Mouse (Mus musculus): ENCODE measurements around the gene Clasp2.

Gene Clasp2

DNA sequence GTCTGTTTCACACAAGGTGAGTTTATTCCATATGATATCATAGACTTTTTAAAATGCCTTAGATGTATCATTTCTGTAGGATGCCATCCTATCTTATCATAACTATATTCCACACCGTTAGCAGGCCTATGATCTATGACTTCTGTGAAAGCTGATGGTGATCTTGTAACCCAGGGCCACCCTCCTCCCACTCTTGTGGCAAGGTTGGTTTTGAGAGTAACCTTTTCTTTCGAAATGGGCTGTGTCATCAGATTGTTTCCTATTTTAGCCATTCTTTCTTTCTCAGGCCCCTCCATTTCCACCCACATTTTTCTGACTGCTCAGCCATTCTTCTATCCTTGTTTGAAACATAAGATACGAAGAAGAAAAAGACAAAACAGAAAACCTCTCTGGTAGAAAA lies 88.9 kb downstream of the Clasp2 start:
- no peak for DNase-seq

DNA sequence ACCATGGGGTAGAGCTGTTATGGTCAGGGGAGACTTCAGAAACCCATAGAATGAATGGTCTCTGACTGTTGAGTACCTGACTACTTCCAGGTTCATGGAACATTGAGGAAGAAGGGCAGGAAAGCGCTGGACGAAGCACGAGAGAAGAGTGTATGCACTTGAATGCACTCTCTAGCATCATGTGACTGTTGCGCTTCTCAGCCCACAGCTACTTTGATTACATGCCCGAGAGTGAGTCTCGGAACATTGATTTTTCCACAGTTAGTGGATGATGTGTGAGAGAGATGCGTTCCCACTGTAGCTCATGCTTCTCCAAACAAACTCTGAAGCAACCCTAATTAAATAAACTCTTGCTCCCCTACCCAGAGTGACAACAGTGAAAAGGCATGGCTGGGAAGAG lies 92.2 kb downstream of the Clasp2 start:
- DNase-seq: no peak

DNA sequence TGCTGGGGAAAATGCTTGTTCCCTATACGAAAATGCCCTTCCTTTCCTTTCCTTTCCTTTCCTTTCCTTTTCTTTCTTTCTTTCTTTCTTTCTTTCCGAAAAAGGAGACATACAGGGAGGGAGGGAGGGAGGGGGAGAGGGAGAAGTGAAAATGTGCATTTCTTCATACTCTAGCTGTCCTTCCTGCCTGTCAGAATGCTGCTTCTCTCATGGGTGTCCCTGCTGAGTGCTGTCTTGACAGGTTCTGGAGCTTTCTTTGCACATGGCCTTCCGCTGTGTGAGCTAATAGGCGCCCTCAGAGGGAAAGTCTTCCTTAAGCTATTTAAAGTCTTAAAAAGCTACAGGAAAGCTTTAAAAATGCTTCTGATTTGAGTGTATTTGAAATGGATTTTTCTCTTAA lies 95.7 kb downstream of the Clasp2 start:
- DNase-seq: no peak

DNA sequence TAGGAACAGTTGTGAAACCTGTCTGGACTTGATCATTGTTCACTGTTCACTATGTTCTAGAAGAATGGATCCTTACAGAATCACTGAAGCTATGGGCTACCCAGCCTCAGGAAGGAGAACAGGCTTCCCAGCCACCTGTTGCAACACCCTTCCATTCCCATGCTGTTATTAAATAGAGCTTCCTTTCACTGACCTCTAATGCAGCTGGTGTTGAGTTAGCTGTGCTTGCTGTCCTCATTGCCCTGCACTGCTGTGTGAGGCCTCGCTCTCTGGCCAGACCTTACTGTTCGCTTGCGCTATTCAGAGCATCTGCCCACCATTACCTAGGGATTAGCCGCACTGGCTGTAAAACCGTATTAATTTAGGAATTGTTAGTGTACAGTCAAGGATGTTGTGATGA lies 96.2 kb downstream of the Clasp2 start:
- DNase-seq: no peak

DNA sequence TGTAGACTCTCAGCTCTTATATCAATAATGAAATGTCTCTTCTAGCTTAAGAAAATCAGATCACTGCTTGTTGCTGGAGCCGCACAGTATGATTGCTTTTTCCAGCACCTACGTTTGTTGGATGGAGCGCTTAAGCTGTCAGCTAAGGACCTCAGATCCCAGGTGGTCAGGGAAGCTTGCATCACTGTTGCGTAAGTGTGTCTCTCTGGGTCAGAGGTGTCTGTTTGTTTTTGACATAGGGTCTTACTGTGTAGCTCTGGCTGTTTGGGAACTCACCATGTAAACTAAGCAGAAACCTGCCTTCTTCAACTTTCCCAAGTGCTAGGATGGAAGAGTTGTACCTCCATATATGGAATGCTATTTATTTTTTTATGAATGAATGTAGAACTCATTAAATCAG lies 102.8 kb downstream of the Clasp2 start:
- DNase-seq: no peak

DNA sequence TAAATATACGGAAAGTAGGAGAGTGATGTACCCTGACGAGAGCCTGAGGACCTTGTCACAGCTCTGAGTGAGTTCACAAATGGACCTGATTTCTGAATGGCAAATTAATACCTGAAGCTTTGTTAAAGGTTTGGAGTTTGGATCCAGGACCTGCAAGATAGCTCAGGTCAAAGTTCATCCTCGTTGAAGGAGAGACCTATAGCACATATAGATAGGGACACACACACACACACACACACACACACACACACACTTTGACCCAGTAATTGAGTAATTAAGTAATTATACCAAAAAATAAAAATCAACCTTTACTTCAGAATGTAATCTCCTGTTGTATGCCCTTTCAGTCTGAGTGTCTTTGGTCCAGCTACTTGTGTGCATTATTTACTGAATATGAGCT lies 114.2 kb downstream of the Clasp2 start:
- DNase-seq: no peak

DNA sequence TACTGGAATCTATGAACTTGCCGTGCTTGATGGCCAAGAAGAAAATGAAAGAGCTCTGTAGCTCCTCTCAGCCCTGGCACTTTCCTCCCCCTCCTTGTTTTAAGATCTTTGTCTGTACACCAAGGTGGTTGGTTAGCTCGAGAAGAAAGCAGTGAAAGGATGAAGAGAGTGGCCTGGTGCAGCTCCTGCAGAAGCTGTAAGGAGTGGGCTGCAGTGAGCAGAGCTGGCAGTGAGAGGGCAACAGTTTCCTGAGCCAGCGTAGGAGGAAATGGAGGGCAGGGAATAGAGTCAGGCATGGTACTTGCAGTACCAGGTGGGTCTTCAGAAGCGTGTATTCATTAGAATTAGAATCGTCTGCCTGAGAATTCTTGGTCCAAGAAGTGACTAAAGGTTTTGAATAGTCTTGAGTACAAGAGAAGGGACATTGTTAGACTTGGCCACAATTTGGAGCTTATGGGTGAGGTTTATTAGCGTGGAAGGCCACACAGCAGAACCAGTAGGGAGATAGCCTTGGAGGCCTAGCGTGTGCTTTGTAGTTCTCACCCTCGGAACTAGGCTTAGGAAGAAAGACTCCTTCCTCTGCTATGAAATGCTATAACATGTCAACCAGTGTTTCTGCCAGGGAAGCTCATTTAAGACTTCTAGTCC lies 116.1 kb downstream of the Clasp2 start:
- DNase-seq: no peak

DNA sequence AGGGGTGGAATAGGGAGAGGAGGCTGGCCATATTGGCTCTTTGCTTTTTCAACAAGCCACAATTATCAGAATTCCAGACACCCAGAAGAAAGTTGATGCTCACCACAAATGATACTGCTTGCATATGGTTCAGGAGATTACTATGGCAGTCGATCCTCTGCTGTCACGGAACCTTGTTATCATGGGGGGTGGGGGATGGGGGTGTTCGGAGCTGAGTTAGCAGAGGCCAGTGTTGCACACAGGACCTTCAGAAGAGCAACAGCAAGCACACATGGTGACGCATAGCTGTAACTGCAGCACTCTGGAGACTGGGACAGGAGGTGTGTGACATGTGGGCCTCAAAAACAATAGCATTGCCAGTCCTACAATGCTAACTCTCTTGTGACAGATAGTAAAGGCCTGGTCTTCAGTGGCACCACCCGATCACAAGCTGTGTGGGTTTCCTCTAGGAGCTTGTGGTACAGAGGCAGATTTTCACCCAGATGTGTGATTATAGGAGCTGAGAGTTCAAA lies 116.7 kb downstream of the Clasp2 start:
- DNase-seq: no peak

DNA sequence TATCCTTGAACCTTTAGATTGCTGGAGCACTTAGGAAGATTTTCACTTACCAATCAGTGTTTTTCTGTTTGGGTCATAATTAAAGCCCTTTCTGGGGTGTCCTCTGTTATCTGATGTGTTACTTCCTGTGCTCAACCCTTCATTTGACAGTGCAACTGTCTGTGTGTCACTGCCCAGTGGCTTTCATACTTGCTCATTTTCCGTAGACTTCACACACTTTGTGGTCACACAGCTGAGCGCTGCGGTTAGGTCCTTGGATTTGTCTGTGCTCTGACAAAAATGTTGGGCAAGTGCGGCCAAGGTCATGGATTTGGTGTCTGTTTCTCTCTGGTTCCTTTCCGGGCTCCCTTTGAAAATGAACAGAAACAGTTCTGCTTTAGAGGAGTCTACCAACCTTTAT lies 118.1 kb downstream of the Clasp2 start:
- no peak for DNase-seq

DNA sequence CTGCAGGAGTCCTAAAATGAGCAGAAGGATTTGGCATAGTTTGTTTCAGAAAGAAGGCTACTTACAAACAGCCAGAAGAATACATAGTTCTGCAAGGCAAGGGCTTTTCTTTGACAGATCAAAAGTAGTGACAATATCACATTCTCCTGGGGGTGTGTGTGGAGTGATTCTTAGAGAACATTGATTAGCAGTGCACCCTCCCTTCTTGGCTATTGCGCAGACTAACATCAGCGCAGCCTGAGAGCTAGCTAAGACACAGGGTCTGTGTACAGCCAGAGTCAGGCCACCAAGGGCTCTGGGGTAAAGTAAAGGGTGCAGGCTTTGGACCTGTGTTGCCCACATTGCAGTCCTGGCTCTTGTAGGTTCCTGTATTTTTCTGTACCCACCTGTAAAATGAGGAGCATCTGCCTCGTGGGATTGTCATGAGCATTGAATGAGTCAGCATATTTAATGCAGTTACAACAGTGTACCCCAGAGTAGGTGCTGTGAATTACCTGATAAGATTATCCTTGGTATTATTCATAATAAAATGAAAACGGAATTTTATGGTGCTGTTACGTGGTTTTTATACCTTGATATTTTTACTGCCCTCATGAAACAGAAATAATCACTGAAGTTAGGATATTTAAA lies 122.2 kb downstream of the Clasp2 start:
- DNase-seq: no peak

DNA sequence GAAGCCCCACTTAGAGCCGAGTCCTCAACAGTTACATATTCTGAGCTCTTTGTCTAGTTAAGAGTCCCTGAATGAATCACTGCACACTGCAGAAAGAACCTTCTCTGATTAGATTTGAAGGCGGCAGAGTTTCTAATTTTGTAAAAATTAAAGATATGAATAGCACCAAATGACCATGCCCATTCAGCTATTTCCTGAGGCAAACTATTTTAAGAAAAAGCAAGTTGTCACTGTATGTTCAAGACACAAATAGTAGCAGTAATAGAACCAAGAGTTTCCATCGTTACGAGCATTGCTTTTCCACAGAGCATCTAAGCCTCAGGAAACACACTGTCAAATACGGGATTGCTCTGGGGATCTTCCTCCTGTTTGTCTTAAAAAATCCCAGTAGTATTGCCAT lies 126.7 kb downstream of the Clasp2 start:
- no peak for DNase-seq

DNA sequence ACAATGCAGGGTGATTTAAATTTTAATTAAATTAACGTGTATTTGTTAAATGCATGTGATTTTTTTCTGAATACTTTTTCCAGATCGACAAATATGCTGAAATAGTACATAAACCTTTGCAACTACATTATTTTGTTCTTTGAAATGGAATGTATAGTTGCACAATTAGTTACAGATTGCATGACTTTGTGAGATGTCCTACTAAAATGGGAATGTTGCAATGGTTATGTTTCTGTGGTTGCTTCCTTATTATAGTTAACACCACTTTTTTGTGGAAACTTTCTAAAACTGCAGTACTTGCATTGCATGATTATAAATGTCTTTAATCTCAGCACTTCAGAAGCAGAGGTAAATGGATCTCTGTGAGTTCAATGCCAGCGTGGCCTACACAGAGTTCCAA lies 153.6 kb downstream of the Clasp2 start:
- no peak for DNase-seq

DNA sequence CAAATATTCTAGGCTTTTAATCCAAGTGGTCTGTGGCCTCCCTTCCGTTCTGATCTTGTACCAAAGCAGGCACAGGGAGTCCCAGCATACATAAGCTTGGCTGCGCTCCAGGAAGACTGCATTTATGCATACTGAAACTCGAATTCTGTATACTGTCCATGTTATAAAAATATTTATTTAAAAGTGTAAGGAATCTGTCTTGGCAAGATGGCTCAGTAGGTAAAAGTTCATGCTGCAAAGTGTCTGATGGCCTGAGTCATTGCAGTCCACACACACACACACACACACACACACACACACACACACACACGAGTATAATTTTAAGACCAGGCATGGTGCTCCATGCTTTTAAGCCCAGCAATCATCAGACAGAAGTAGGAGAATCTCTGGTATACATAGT lies 161.9 kb downstream of the Clasp2 start:
- DNase-seq: no peak

DNA sequence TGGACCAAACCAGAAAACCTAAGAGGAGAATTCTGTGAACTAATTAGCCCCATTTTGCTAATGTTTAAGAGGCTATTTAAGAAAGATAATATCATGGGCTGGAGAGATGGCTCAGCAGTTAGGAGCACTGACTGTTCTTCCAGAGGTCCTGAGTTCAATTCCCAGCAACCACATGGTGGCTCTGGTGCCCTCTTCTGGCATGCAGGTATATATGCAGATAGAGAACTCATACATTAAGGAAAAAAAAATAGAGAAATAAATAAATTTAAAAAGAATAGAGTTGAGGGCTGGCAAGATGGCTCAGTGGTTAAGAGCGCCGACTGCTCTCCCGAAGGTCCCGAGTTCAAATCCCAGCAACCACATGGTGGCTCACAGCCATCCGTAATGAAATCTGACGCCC lies 163.0 kb downstream of the Clasp2 start:
- DNase-seq: peak; percentile 19

DNA sequence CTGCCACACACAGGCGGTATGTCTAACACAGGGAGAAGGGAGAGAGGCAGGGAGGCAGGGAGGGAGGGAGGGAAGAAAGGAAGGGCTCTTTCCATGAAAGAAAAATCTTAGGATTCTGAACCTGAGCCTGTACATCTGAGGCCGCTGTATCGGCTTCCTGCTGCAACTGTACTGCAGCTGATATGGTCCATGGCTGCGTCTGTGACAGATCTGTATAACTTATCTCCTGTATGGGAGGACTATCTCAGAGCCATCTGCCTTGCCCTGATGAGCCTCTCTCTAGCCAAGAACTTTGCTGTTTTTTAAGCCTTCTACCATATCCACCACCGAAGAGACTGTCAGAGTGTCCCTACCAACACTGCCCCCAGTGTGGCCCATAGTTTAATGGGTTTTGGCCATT lies 174.5 kb downstream of the Clasp2 start:
- no peak for DNase-seq

DNA sequence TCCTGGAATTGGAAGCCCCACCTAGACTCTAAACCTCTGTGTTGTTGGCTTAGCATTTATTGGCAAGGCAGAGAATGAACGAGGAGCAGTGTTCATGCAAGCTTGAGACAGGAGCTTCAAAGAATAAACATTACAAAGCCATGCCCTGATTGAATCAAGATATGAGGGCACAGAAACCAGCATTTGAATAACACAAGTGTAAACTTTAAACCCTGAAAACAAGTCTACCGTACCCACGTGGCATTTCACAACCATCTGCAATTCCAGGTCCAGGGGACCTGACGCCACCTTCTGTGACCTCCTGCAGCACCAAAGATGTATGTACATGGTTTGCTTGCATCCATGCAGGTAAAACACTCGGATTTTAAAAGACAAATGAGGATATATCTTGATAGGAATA lies 181.4 kb downstream of the Clasp2 start:
- no peak for DNase-seq

DNA sequence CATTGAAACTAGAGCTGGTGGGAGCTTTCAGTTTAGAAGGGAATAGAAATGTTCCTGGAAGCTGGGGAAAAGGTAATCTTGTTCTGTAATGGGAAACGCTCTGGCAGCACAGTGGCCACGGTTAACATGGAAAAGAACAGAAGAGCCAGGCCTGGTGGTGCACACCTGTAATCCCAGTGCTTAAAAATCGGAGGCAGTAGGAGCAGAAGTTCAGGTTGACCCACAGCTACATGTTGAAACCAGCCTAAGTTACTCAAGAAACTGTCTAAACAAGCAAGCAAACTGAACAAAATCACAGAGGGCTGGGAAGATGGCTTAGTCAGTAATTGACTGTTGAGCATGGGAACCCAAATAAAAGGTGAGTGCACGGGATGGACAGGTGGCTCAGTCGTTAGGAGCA lies 183.6 kb downstream of the Clasp2 start:
- no peak for DNase-seq

DNA sequence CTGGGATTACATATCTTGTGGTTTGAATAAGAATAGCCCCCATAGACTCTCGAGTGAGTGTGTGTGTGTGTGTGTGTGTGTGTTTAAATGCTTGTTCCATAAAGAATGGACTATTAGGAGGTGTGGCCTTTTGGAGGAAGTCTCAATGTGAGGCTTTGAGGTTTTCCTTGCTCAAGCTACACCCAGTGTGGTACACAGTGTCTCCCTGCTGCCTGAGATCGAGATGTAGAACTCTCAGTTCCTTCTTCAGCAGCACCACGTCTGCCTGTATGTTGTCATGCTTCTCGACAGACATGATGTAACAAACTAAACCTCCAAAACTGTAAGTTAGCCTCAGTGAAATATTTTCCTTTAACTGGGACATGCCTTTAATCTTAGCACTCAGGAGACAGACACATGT lies 187.3 kb downstream of the Clasp2 start:
- DNase-seq: no peak

DNA sequence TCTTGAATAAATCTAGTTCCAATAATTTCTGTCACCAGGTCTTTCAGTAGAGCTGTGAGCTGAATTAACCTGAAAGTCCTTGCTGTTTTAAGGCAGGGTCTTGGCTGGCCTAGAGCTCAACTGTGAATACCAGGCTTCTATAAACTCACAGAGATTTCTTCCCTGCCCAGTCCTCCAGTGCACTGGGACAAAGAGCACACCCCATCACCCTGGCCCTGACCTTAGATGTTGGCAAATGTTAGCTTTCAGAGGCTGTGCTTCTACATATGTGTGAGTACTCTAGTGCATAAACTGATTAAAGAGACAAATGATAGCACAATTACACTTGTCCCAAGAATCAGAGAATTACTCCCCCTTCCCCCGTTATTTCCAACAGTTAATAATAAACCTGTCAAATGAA lies 188.4 kb downstream of the Clasp2 start:
- no peak for DNase-seq

DNA sequence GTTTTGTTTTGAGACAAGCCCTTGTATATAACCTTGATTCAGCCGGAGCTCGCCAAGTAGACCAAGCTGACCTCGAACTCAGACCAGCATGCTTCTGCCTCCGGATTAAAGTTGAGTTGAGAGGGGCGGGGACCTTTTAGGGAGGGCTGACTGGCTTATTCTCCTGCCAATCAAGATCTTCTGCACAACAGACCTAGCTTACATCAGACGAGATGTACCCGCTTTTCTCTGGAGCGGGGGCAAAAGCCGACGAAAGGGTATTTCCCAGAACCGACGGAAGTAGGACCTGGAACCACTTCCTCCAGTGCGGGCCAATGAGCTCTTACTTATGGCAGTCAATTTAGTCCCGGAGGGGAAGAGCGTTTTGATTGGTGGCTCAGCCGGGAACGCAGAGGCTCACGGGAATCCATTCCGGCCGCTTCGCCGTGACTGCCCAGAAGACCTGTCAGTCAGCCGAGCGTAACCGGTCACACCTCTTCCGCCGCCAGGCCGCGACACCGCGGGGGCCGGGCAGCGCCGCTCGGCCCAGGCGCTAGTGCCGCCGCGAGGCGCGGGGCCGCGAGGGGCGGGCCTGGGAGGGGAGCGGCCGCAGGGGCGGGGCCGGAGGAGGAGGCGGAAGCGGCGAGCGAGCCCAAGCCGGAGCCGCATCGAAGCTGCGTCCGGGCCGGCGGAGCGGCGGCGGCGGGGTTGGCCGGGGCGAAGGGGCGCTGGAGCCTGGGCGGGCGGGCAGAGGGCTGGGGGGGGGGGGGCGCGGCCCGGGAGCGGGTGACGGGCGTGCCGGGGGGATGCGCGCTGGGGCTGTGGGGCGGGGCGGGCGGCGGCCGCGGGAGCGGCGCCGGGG lies 189.5 kb downstream of the Clasp2 start, which contains the start of gene Ubp1:
Gene Ubp1, plus strand, starts transcription at position 401 of the 841 bp plus-strand sequence.
- peak; percentile 88 for DNase-seq

DNA sequence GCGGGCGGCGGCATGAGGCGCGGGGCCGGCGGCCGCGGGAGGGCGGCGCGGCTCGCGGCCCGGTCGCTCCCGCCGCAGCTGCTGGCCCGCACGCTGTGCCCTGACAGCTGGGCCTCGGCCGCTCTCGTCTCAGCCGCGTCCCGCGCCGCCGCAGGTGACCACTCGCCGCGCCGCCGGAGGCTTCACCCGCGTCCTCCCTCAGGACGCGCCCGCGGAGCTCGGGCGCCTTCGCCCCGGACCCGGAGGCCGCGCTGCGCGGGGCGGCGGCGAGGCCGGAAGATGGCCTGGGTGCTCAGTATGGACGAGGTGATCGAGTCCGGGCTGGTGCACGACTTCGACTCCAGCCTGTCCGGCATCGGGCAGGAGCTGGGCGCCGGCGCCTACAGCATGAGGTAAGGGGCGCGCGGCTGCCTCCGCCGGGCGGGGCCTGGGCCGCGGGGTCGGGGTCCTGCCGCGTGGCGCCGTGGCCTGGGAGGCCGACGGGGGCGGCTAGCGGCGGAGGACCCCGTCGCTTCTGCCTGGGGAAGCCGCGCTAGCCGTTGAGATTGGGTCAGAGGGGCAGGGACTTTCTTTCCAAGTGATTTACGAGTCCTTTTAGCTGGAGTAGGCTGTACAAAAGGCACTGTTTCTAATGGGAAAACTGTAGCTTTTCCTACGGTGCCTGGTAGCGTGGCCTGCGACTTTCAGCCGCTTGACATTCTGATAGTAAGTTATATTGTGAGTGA lies 190.3 kb downstream of the Clasp2 start:
- DNase-seq: peak; percentile 62

DNA sequence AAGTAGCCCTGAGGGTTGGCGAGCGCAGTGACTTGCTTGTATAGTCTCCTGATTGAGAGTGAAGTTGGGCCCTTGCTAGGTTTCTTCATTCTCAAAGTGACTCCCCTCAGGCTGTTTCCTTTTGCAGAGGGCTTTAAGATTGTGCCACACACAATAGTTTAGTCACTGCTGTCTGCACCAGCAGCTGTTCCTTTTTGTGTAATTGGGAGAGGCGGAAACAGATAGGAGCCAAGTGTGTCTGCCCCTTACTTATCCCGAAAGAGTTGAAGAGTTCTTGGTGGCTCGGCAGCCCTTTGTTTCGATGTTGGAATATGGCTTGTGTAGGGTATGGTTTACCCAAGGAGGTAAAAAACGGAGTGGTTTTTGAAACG lies 190.8 kb downstream of the Clasp2 start:
- DNase-seq: no peak

DNA sequence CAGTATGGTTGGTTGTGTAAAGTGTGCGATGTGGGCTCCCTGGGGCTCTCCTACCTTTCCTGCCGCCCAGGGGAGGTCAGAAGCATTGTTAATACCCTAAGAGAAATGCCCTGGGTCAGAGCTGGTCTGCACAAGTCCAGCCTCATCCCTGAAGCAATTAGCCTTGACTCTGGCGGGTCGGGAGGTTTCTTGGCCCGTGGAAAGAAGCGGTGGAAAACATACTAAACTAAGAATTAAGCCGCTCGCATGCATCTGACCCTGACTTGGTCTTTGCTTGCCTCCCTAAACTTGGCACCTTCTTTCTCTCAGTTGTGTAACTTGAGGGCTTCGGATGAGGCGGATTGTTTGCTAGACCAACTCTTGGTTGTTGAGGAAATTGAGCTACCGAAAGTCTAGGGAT lies 191.2 kb downstream of the Clasp2 start:
- DNase-seq: no peak
